Mouse (Mus musculus) left cerebral cortex, adult 11 months (tissue): ENCODE measurements at regions not wholly inside any gene's neighbourhood (a gene's known extent, or its start where the extent isn't known, plus 50 kb on each side); places are given as distances from the start of the nearest gene placed in this dataset.
A peak's percentile ranks its signal among the peaks of the same experiment; 100 is the strongest.

Experiments used
- DNase-seq: peaks from one replicate; pipeline ENCODE4 v3.0.0; 2022; ENCODE audit warnings: low spot score

DNA sequence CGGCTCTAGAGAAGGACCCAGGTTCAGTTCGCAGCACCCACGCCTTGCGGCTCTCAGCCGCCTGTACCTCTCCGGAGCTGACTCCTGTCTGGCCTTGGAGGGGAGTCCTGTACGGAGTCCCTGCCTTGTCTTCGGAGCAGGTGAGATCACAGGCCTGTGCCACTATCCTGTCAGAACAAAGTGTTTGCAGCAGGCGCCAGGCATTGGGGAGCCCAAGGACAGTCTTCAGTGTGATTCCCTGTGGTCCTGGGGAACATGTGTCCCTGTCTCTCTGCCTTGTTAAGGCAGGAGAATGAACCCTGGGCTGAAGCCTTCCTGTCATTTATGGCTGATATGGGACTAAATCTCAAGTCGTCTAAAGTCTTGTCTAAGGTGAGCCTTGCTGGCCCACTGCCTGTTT lies 176.5 kb downstream of the Vrk1 start:
- DNase-seq, result no peak

DNA sequence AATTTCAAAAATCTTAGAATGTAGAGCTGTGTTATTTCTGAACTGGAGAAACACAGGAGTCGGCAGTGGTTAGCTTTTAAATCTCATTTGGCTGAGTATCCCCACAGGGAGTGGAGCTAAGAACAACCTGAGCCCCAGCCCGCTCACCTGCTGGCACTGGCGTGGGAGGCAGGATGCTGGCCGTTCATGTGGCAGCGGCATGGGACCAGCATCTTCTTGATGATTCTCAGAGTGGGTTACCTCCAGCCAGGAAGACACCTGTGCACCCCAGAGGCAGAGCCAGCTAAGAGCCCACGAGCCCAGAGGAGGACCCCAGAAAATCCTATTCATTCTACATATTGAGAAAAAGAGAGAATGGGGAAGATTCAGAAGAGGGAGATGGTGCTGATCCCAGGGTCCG lies 181.7 kb downstream of the Vrk1 start:
- no peak for DNase-seq

DNA sequence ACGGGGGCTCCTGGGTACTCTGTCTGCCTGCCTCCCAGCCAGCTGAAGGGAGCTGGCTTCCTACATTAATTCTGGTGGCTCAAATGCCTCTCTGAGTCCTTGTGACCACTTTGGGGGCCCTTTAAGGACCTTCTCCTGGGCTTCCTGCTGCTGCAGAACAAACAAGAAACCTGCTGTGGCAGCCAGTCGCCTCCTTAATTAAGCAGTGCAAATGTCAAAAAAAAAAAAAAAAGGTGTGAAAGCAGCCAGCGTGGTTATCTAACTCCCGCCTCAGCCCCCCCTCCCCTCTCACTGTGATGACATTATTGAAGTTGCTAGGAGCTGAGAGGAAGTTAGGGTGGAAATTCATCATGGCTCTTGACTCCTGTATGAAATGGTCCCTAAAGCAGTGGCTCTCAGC lies 189.3 kb downstream of the Vrk1 start:
- DNase-seq, result no peak

DNA sequence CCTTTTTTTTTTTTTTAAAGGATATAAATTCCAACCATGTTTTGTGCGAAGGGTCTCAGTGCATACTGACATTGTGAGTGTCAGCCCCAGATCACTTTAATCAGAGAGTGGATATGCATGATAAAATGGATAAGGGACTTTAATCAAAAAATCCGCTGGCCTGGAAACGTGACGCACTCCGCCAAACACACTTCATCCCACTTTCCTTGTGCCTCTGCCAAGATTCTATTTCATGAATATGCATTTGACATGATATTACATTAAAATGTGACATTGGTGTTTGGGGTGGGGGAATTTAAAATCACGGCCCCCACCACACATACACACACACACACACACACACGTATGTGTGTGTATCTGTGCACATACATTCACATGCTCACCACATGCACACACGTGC lies 193.5 kb downstream of the Vrk1 start:
- DNase-seq, result no peak

DNA sequence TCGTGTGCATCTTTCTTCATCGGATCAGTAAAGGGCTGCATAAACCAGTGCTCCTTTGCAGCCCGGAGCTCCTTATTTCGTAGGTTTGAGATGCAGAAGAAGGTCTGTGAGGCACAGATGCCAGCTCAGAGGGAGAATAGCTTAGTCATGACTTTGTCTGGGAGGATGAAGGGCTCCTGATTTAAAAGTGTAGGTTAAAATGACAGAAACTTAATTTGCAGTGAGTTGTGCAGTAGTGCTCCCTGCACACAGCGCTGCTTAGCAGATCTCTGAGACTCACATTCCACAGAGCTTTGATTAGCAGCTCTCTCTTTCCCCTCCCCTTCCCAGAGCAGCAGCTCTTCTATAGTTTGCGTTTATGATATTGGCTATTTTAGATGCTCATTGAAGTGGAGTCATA lies 200.9 kb downstream of the Vrk1 start:
- peak; percentile 21 for DNase-seq

DNA sequence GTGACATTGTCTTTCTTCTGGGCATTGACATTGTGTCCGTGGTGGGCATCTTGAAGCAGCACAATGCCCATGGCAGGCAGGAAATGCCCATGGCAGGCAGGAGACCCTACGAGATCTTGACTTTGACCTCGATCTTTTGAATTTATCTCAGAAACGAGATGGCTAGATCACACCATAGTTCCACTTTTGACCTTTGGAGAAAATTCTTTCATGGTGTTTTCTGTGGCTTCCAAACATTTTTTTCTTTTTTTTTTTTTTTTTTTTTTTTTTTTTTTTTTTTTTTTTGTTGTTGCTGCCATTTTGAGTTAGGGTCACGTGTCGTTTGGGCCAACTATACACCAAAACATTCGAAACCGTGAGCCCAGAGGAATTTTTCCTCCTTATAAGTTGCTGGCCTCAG lies 201.5 kb downstream of the Vrk1 start:
- DNase-seq, result no peak

DNA sequence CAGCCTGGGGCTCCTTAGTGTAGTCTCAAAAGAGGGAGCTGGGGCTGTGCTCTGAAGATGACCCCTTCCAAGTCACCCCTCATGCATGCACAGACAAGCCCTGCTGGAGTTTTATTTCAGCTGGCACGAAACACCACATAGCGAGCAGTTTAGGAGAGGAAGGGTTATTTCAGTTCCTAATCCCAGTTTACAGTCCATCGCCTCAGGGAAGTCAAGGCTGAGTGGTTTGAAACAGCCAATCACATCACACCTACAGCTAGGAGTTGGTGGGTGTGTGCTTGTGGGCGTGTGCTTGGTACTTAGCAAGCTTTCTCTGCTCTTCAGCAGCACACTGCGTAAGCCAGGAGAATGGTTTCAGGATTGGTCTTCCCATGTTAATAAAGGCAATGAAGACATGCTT lies 202.4 kb downstream of the Vrk1 start:
- DNase-seq, result no peak

DNA sequence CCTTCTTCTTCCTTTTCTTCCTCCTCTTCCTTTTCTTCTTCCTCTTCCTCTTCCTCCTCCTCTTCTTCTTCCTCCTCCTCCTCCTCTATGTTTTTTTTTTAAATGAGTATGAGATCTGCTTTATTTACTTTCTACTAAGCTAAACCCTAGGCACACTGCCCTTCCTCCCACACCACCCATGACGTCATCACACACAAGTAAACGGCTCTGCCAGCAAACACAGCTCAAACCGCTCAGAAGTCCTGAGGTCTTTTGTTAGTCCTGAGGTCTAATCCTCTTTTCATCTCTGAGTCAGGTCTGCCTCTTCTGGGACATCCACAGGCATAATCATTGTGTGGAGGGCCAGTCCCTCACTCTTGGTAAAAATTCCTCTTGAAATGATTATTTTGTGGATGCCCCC lies 210.0 kb downstream of the Vrk1 start:
- no peak for DNase-seq

DNA sequence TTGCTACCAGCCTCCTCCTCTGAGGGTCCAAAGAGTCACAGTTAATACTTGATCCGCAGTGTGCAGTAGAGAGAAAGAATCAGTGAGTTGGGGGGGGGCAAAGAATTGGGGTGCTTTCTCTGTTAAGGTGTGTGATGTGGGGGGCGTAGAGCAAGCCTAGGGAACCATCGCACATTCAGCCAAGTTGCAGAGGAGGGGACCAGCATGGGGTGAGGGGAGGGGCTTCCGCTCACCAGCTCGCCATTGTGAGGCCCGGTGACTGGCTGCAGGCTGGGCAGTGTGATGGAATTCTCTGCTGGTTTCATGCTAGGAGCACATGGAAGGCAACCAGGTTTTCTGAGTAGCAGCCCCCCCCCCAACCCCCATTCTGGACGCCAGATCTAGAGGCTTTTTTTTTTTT lies 216.2 kb downstream of the Vrk1 start:
- no peak for DNase-seq

DNA sequence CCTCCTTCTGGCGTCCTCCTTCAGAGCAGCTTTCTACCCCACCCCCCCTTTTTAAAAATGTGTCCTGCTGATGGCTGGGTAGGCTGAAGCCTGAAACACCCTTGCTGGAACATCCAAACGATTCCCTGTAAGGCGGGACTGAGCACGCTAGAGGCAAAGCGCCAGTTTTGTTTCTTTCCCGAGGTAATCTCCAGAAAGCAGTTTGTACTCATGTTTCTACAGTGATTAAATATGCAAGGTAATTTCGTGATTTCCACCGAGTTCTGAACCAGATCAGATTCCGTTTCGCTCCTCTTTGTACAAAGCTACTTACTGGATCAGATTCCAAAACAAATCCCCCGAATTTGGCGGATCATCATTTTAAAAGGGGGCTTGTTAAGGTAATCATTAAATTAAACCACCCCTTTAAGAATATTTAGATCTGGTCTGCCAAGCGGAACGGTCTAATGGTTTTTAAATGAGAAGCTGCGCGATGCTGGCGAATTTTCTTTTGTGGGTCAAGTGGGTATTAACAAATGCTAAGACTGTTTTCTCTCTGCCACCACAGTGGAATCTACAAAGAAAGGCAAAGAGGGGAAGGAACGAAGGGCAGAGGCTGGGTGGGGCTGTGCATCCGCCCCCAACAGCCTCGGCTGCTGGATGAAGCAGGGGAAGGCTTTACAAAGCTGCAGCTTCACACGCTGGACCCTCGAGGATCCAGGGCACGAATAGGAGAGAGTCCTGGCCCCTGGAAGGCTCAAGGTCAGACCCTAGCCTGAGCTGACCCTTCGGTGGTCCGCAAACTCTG lies 216.9 kb downstream of the Vrk1 start:
- DNase-seq, result no peak

DNA sequence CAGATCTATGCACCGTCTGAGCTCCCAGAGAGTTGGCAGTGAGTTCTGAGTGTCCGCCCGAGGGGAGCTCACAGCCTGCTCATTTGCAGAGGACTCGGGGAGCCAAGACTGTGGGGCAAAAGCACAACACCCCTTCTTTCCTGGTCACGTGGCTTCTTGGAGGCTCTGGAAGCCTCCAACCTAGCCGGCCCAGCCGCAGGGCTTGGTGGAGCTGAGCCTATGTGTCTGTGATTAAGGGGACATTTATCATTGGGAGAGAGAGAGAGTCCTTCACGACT lies 217.5 kb downstream of the Vrk1 start:
- no peak for DNase-seq

DNA sequence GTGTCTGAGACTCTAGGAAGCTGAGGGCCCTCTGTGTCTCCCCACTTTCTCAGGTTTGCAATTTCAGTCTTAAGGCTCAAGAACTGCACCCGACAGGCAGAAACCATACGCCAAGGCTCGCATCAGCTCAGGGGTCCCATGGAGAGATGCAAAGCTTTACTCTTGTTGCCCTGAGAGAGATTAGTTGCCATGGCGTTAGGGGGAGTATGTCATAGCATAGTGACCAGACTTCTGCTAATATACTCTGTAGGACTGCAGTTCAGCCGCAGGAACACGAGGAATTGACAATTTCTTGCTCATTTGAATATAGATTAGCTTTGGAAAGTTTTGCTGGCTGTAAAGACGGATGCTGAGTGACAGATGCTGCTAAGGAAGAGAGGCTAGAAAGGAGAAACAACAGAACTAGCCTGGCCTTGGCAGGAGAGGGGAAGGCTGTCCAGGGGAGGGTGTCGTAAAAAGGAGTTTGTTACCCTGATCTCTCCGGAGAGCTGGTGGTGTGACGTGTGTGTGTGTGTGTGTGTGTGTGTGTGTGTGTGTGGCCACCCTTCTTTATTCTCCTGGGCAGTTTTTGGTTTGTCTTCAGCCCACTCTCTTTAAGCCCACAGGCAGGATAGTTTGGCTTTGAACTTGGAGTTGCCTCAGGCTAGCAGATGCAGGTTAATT lies 235.3 kb downstream of the Vrk1 start:
- DNase-seq, result no peak

DNA sequence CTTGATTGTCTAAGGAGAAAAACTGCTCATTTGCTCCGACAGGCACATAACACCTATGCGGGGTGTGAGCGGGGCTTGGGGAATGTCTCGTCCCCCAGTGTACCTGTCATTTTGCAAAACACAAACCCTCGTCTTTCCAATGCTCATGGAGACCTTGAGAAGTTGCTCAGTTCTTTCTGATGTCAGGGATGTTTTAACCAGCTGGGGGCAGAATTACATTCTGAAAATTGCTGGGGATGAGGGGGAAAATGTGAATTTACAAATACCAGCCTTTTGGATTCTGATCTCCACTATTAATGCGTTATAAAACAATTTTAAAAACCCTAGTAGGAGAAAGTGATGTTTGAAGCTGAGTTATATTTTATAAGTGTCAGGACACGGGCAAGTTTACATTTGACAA lies 263.6 kb downstream of the Vrk1 start:
- no peak for DNase-seq

DNA sequence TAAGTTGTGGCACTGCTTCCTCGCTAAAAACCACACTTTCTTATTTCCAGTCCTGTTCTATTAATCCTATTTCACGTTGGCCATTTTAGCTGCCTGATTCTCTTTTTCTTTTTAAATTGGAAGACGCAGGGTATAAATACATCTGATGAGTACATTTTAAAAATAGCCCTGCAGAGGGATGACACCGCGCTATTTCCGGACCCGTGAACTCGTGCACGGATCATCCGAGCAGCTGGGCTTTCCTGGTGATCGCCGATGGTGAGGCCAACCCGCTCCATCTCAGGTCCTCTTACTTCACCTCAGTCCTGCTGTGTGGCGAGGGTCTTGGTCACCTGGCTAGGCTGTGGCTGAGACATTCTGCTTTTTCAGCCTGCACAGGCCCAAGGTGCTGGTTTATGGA lies 267.9 kb downstream of the Vrk1 start:
- no peak for DNase-seq

DNA sequence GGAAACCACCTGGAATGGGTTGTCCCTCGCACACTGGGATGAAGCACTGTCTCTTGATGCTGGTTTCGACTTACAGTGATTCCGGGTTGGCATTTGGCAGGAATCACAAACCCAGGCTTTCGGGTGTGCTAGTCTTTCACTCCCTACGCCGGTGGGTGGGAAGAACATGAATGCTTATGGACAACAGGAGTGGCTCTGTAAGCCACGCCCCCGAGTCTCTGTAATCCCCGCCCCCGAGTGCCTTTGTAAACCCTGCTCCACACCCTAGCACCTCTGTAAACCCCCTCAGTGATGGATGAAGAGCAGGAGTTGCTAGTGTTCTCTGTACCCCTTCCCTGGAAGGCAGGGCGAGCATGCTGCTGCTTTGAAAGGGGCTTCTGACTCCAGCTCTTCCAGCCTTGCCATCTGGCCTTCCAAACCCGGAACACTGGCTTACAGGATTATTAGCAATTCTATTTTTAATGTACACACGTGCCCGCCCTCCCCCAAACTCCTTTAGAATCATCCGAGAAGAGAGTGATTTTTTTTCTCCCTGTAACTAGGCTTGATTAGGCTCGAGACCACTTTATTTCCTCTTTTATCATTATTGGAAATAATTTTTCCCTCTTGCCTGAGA lies 272.6 kb downstream of the Vrk1 start:
- no peak for DNase-seq

DNA sequence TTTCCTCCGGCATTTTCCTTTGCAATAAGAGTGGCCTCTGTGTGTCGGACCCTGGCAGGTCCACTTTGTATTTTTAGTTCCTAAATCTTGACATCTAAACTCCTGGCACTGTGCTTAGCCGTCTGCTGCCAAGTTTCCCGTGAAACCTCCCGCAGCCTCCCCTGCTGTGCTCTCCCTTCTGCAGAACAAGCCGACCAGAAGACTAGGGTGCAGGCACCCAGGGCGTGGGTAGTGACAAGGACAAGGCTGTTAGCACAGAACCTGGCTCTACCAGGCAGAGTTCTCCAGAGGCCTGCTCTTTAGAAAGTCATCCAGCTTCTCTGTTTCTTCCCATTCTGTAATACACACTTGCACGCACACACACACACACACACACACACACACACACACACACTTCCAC lies 274.8 kb downstream of the Vrk1 start:
- no peak for DNase-seq

DNA sequence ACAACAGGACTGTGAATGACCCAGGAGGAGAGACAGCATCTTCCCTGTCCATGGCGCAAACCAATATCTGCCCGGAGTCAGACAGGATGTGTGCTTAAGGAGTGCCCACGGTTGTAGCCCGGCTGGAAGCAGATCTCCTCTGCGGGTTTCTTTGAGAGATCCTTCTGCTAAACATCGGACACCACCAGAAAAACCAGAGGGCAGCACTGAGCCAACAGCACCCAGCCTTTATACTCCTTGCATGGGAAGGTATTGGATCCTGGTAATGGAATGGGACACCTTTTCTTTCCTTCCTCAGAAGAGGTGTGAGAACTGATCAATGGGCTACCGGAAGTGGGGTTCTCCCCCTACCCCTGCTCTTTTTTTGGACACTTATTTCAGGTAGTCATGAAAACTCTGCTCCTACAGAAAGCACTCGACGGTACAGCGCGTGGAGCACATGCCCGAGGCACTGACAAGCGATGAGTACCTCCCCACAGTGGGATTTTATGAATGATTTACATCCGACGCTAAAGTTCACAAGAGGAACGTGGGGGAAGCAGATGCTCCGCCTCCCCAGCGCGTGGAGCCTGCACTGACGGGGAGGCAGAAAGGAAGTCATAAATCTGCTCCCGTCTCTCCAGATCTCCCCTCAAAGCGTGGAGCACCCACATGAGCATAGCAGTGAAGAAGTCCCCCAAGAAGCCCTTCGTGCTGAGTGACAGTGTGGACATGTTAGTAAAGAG lies 278.9 kb downstream of the Vrk1 start:
- no peak for DNase-seq

DNA sequence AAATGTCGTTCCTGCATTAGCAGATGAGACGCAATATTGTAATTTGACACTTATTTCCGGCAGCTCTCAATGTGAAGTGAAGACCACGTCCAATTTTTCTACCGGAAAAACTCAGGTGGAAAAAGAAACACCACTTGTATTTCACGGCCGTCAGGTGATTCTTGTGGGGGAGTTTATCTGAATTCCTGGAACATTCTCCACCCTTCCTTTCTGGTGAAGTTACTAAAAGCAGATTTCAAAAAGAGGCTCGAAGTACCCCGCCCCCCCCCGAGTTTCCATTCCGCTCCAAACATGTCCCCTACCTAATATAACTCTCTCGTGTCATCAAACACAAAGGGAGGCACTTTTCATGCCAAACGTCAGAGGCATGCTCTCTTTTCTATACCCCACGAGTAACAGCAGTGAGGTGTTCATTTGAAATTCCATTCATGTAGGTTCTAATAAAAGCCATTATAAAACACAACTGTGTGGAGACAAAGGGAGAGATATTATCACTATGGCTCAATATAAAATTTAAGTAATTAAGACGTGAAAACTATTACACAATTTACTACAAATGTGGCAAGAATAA lies 281.5 kb downstream of the Vrk1 start:
- DNase-seq, result no peak

DNA sequence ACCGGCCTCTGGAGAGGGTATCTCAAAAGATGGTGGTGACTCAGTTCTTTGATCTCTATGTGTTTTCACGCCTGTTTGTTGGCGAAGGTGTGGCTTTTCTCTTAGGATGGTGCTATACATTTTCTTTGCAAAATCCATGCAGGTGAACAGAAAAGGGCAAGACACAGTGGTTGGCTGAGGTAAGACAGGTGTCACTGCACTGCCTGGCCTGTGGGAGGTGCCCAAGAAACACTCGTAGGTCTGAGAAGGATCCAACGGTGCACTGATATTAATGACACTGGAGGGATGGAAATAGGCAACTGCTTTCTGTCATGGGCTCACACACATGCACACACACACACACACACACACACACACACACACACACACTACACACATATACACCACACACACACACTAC lies 283.1 kb downstream of the Vrk1 start:
- DNase-seq, result no peak

DNA sequence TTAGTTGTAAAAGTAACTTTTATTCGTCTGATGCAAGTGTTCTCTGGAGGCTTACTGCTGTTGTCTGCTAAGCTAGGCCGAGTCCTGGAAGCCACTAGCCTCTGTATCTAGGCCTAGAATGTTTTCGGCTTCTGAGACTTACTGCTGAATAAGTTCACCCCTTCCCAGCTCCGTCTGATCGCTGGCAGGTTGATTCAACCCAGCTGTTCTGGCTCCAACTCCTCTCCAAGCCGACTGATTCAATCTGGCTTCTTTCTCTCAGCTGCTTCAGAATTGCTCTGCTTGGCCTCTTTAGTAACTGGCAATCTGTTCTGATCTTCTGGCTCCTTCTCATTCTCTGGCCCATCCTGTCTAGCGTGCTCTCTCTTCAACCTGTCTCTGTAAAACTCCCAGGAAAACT lies 285.6 kb downstream of the Vrk1 start:
- no peak for DNase-seq

DNA sequence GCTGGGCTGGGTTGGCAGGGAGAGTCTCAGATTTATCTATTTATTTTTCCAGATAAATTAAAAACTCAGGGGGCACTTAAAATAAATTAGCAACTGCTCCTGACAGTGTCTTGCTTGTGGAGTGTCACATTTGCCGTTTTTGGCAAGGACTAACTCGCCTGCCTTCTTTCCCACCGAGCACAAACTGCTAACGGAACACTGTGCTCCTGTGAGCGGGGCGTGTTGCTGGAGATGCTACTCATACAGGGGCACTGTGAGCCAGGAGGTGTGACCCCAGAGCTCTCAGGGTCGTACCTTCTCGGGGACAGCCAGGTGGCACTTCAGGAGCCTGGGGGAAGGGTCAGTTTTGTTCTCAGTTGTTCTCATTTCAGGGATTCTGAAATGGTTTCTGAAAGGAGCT lies 292.6 kb downstream of the Vrk1 start:
- no peak for DNase-seq

DNA sequence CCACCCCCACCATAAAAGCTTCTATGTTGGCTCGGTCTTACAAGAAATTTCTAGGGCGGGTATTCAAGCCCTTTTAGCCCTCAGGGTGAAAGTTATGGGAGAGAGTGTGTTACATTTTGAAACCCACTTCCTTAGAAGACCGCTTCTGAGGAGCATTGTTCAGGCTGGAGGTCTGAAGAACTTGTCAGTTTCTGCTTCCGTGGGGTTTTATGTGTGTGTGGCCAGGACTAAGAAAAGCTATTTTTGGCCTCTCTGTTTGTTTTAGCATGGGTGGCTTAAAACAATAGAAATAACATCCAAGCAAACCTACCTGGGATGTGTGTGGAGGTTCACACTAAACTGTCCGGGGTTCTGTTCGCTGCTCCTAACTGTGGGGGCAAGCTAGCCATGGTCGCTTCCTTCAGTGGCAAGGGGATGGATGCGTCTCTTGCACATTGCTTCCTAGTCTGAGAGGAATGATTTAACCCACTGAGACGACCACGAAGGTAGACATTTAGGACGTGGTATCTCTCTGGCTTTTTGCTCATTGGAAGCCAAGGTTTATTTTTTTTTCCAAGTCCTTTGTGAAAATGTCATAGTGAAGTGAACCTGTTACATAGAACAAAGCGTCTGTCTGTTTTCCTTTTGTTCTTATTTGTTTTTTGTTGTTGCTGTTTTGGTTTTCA lies 298.4 kb downstream of the Vrk1 start:
- no peak for DNase-seq
